Mouse (Mus musculus): ENCODE results near the gene Prok1.

- no peak for TF ChIP-seq POLR2A (IDR thresholded peaks at IDR 0.05; ENCODE audit: borderline replicate concordance, low read depth, low read length)
- no peak for TF ChIP-seq CTCF (IDR thresholded peaks at IDR 0.05; ENCODE audit: low read depth, low read length)
Observed at GRCm38 (mm10) chr3:107225820-107226219, 13.7 kb downstream of the Prok1 start.

All from bone marrow macrophage, adult 2 months (primary cell).